Mouse (Mus musculus) ES-E14 (cell line): ENCODE data around the gene Comtd1. TPM values are rescaled to one million over a fixed set of nuclear protein-coding genes. Genes with fewer than 3 reads are reported as not detected.

ENCODE experiments used
- DNase-seq: peaks from one replicate; pipeline ENCODE4 v3.0.0-alpha.2; 2013; ENCODE audit warnings: low read depth, low spot score
- H3K27ac ChIP-seq: 2 replicates; pipeline ENCODE4 v1.5.1; 2012; ENCODE audit warnings: low read depth, mild to moderate bottlenecking, low read length, moderate library complexity, mixed read lengths; ENCODE audit not compliant: poor library complexity, insufficient read depth, severe bottlenecking
- H3K36me3 ChIP-seq: 2 replicates; pipeline ENCODE4 v1.6.1; 2012; ENCODE audit warnings: mild to moderate bottlenecking, low read length, moderate library complexity, mixed read lengths; ENCODE audit not compliant: control insufficient read depth, poor library complexity, insufficient read depth, severe bottlenecking
- H3K4me1 ChIP-seq, 2 experiments: fragments of 150-350 bp in 1 of 2; sonication (generic) in 1 of 2; 2 replicates each; pipeline ENCODE4 v1.6.1; 2012; ENCODE audit warnings: low read length in 2 of 2, mild to moderate bottlenecking in 1 of 2, mixed read lengths in 1 of 2; ENCODE audit not compliant: control insufficient read depth in 2 of 2, insufficient read depth in 2 of 2, poor library complexity in 1 of 2
- H3K4me3 ChIP-seq, 2 experiments: fragments of 150-350 bp in 1 of 2; sonication (generic) in 1 of 2; 2 replicates each; pipeline ENCODE4 v1.5.1; 2012; ENCODE audit warnings: low read length in 2 of 2, low read depth in 1 of 2, mild to moderate bottlenecking in 1 of 2, mixed read lengths in 1 of 2; ENCODE audit not compliant: insufficient read depth in 1 of 2, poor library complexity in 1 of 2, severe bottlenecking in 1 of 2
- H3K9ac ChIP-seq: 2 replicates; pipeline ENCODE4 v1.6.1; 2012; ENCODE audit warnings: low read depth, mild to moderate bottlenecking, low read length, mixed read lengths; ENCODE audit not compliant: poor library complexity, insufficient read depth, severe bottlenecking
- H3K9me3 ChIP-seq: fragments of 150-350 bp; sonication (generic); 2 replicates; pipeline ENCODE4 v1.6.1; 2012; ENCODE audit warnings: low read depth, mild to moderate bottlenecking, low read length; ENCODE audit not compliant: control insufficient read depth, insufficient read depth
- CHD2 ChIP-seq: IDR thresholded peaks from 2 replicates; pipeline ENCODE4 v1.6.1; 2014; ENCODE audit warnings: mild to moderate bottlenecking, low read depth, low read length, inconsistent platforms
- HCFC1 ChIP-seq: IDR thresholded peaks from 2 replicates; pipeline ENCODE4 v1.6.1; 2012; ENCODE audit warnings: low read length, inconsistent platforms, borderline replicate concordance; ENCODE audit not compliant: insufficient read depth
- MAFK ChIP-seq: IDR thresholded peaks from 2 replicates; pipeline ENCODE4 v1.6.1; 2014; ENCODE audit warnings: mild to moderate bottlenecking, low read depth, low read length, inconsistent platforms; ENCODE audit not compliant: insufficient read depth
- ZC3H11A ChIP-seq: IDR thresholded peaks from 2 replicates; pipeline ENCODE4 v1.6.1; 2012; ENCODE audit warnings: low read depth, mild to moderate bottlenecking, inconsistent platforms, low read length, borderline replicate concordance
- ZNF384 ChIP-seq: IDR thresholded peaks from 2 replicates; pipeline ENCODE4 v1.6.1; 2012; ENCODE audit warnings: low read depth, low read length, inconsistent platforms
- in situ Hi-C, 2 experiments: fragments of 600-800 bp; cut with MboI; formaldehyde crosslinking; loops; one replicate each; pipeline ENCODE4 v1.15.1; 2025; ENCODE audit warnings: low sequenced_read_pairs in 2 of 2, inconsistent platforms in 1 of 2; ENCODE audit not compliant: unreplicated experiment in 2 of 2
- total RNA-seq: library from RNA; depleted of rRNA; stranded (reverse); fragments of 300-350 nt; gene quantifications from 2 replicates; pipeline ENCODE4 v1.2.3, GENCODE M21; 2012

Comtd1 gene
- total RNA-seq, 1 experiment = 36.6 TPM

DNA sequence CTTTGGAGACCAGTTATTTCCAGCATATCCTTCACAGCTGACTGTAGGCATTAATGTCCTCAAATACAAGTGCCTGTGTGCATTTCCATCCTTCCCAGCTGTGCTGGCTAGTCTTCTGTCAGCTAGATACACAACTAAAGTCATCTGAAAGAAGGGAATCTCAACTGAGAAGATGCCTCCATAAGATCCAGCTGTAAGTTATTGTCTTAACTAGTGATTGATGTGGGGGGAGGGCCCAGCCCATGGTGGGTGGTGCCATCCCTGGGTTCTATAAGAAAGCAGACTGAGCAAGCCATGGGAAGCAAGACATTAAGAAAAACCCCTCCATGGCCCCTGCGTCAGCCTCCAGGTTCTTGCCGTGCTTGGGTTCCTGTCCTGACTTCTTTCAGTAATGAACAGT lies 23.8 kb downstream of the Comtd1 start, which contains the start of gene Vdac2:
Gene Vdac2 (plus strand): TSS at position 301 of the 400 bp plus-strand sequence.
- Histone ChIP-seq H3K9ac (no peak within 1 kb of the TSS), H3K36me3 (no peaks in the 10 kb centered on the region), H3K27ac (no peak within 1 kb of the TSS), H3K9me3 (no peaks in the 10 kb centered on the region), H3K4me3 (no peak within 1 kb of the TSS), H3K4me1 (no peaks in the 10 kb centered on the region)
- in situ Hi-C loops = no loop called here
- no peak for DNase-seq
- TF ChIP-seq ZC3H11A = no peak
- TF ChIP-seq HCFC1 = no peak
- TF ChIP-seq ZNF384 = no peak
- TF ChIP-seq CHD2 = no peak
- TF ChIP-seq MAFK = no peak

- H3K36me3 ChIP-seq = no peaks in the 10 kb centered on the region
- in situ Hi-C loops = no loop called here
- no peaks in the 10 kb centered on the region for H3K4me1 ChIP-seq
- H3K27ac ChIP-seq = no peak overlapping the region
- DNase-seq = no peak
- TF ChIP-seq CHD2 (no peak), MAFK (no peak), HCFC1 (no peak), ZNF384 (no peak), ZC3H11A (no peak)
- no peaks in the 10 kb centered on the region for H3K9me3 ChIP-seq
- no peak overlapping the region for H3K9ac ChIP-seq
- H3K4me3 ChIP-seq = no peak overlapping the region
Measured at GRCm38 (mm10) chr14:21823897-21824296, 24.9 kb downstream of the Comtd1 start.

- Histone ChIP-seq H3K4me3 (no peak overlapping the region), H3K9ac (no peak overlapping the region), H3K27ac (no peak overlapping the region), H3K36me3 (no peaks in the 10 kb centered on the region), H3K4me1 (no peaks in the 10 kb centered on the region; a peak in 1 of 4 replicates), H3K9me3 (no peaks in the 10 kb centered on the region)
- DNase-seq = no peak
- in situ Hi-C loops = no loop called here
- no peak for TF ChIP-seq ZC3H11A
- TF ChIP-seq ZNF384 = no peak
- no peak for TF ChIP-seq MAFK
- TF ChIP-seq HCFC1 = no peak
- no peak for TF ChIP-seq CHD2
Measured at GRCm38 (mm10) chr14:21822795-21823374, 25.9 kb downstream of the Comtd1 start.

DNA sequence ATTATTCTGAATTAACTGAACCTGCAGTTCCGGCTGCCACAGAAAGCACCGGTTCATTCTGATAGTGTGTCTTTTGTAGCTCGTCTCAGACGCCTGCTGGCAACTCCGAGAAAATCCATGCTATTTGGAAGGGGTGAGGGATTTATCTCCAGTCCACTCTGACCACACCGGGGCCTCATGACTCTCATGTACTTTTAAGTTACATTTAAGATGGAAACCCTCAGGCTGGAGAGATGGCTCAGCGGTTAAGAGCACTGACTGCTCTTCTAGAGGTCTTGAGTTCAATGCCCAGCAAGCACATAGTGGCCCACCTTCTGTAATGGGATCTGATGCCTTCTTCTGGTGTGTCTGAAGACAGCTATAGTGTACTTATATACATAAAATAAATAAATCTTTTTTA lies 26.5 kb downstream of the Comtd1 start:
- H3K4me1 ChIP-seq = no peaks in the 10 kb centered on the region; a peak in 1 of 4 replicates
- TF ChIP-seq ZC3H11A (no peak), MAFK (no peak), CHD2 (no peak), ZNF384 (no peak), HCFC1 (no peak)
- no peak overlapping the region for H3K4me3 ChIP-seq
- in situ Hi-C loops = no loop called here
- DNase-seq = no peak
- no peak overlapping the region for H3K9ac ChIP-seq
- H3K27ac ChIP-seq = no peak overlapping the region
- no peaks in the 10 kb centered on the region for H3K9me3 ChIP-seq
- H3K36me3 ChIP-seq = no peaks in the 10 kb centered on the region
